Mouse (Mus musculus): ENCODE results near the gene Olfr117. TPM values are rescaled to one million over a fixed set of nuclear protein-coding genes. Genes with fewer than 3 reads are reported as not detected.
"Not testable (repeated sequence)": the region's sequence is repeated elsewhere in the genome, so short reads cannot be mapped to it uniquely, and the experiment has no call there.

Gene Olfr117
- polyA plus RNA-seq (2014; fragmentation: Nextera tagmentation; extraction: Ambion mirVana): not detected in 2 replicates

DNA sequence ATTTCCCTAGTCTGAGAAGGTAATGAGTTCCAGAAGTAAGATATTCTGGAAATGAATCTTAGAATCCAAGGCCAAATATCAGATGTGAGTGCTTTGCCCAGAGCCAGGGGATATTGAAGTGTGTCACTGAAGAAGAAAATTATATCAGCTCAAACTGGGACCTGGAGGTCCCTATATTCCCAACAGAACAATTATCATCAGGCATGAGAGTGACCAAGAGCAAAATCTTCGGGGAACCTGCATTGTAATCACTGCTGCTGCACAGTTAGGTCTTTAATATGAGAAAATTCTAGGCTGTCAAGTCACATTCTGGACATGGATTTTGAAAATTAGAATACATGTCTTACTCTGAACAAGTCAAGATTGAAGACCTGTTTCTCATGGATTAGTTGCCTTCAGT is at the start of gene Olfr117:
Olfr117 (minus strand) TSS at position 101 of the 400 bp plus-strand sequence.
- no peaks in the 10 kb centered on the region for H3K9me3 ChIP-seq (replicated peaks; ENCODE audit: control insufficient read depth, low read length)
- no peak for DNase-seq (ENCODE audit: low spot score)
- 55% methylated on average over 1 of the region's 1 CpGs for WGBS
- H3K4me3 ChIP-seq (ENCODE audit: low read depth, low read length): no peak within 1 kb of the TSS
- no peaks in the 10 kb centered on the region for H3K36me3 ChIP-seq (replicated peaks; ENCODE audit: control insufficient read depth, insufficient read depth, low read depth, low read length)
- H3K4me2 ChIP-seq (ENCODE audit: low read depth, low read length): no peak within 1 kb of the TSS
- H3K27ac ChIP-seq (replicated peaks; ENCODE audit: low read depth, low read length): no peak within 1 kb of the TSS
- H3K4me1 ChIP-seq (ENCODE audit: control insufficient read depth, insufficient read depth, low read length): no peaks in the 10 kb centered on the region
- H3K27me3 ChIP-seq (ENCODE audit: control insufficient read depth, insufficient read depth, low read length): no peaks in the 10 kb centered on the region
- no peak within 1 kb of the TSS for H3K9ac ChIP-seq (replicated peaks; ENCODE audit: low read length)
- ATAC-seq (replicated peaks; ENCODE audit: insufficient number of reproducible peaks, low FRiP score, low TSS enrichment, low read depth): no peak

DNA sequence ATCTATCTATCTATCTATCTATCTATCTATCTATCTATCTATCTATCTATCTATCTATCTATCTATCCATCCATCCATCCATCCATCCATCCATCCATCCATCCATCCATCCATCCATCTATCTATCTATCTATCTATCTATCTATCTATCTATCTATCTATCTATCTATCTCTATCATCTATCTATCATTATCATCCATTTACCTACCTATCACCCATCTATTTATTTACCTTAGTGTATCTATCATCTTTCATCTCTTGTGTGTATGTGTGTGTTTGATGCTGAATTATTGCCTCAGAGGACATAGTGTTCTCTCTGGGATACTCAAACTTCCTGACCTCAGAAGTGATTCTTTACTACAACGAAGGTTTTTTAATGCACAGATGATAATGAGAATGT is 32.7 kb upstream of the Olfr117 start, which contains the start of gene Olfr119:
Olfr119 (plus strand) TSS at position 301 of the 400 bp plus-strand sequence.
- 74% methylated on average over 1 of the region's 1 CpGs for WGBS
- H3K36me3 ChIP-seq (replicated peaks; ENCODE audit: control insufficient read depth, insufficient read depth, low read depth, low read length); H3K27ac ChIP-seq (replicated peaks; ENCODE audit: low read depth, low read length); H3K4me1 ChIP-seq (ENCODE audit: control insufficient read depth, insufficient read depth, low read length); H3K9ac ChIP-seq (replicated peaks; ENCODE audit: low read length); ATAC-seq (replicated peaks; ENCODE audit: insufficient number of reproducible peaks, low FRiP score, low TSS enrichment, low read depth); H3K4me2 ChIP-seq (ENCODE audit: low read depth, low read length); H3K9me3 ChIP-seq (replicated peaks; ENCODE audit: control insufficient read depth, low read length); H3K4me3 ChIP-seq (ENCODE audit: low read depth, low read length); DNase-seq (ENCODE audit: low spot score); H3K27me3 ChIP-seq (ENCODE audit: control insufficient read depth, insufficient read depth, low read length): not testable (repeated sequence)

DNA sequence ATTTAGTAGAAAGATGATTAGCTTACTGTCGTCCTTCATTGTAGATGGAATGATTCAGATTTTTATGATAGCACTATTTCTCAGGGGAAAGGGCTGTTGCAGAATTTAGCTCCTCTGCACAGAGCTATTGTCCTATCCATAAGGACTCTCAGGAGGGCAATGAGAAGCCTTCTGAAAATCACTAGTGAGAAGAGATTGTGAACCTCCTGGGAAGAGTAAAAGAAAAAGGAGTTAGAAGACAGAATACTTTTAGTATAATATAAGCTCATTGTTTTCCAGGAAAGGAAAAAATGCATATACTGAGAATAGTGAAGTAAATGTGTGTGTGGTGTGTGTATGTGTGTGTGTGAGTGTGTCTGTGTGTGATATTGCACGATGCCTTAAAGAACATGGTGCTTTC is 3.1 kb upstream of the Olfr117 start, which contains the start of gene Olfr118:
Olfr118 (plus strand) TSS at position 301 of the 400 bp plus-strand sequence.
- Histone ChIP-seq H3K36me3 (replicated peaks; ENCODE audit: control insufficient read depth, insufficient read depth, low read depth, low read length) (no peaks in the 10 kb centered on the region), H3K27me3 (ENCODE audit: control insufficient read depth, insufficient read depth, low read length) (no peaks in the 10 kb centered on the region), H3K27ac (replicated peaks; ENCODE audit: low read depth, low read length) (no peak within 1 kb of the TSS), H3K4me1 (ENCODE audit: control insufficient read depth, insufficient read depth, low read length) (no peaks in the 10 kb centered on the region), H3K4me3 (ENCODE audit: low read depth, low read length) (no peak within 1 kb of the TSS), H3K9ac (replicated peaks; ENCODE audit: low read length) (no peak within 1 kb of the TSS), H3K9me3 (replicated peaks; ENCODE audit: control insufficient read depth, low read length) (no peaks in the 10 kb centered on the region), H3K4me2 (ENCODE audit: low read depth, low read length) (no peak within 1 kb of the TSS)
- DNase-seq (ENCODE audit: low spot score) (no peak), ATAC-seq (replicated peaks; ENCODE audit: insufficient number of reproducible peaks, low FRiP score, low TSS enrichment, low read depth) (no peak)
- WGBS: 68% methylated on average over 2 of the region's 2 CpGs

- WGBS: 80% methylated on average over 2 of the region's 2 CpGs
- H3K27ac ChIP-seq (replicated peaks; ENCODE audit: low read depth, low read length): no peak within 1 kb of the TSS
Measured at GRCm38 (mm10) chr17:37627009-37627408, 36.6 kb downstream of the Olfr117 start, which contains the start of the genes Olfr115 and Olfr116. TSS of gene Olfr115 (minus strand) at chr17:37627109. TSS of gene Olfr116 (minus strand) at chr17:37627199.

More at GRCm38 (mm10) chr17:37627009-37627408, 36.6 kb downstream of the Olfr117 start, which contains the start of the genes Olfr115 and Olfr116:
- Histone ChIP-seq H3K4me1 (ENCODE audit: control insufficient read depth, insufficient read depth, low read length) (no peaks in the 10 kb centered on the region), H3K27me3 (ENCODE audit: control insufficient read depth, insufficient read depth, low read length) (no peaks in the 10 kb centered on the region), H3K4me2 (ENCODE audit: low read depth, low read length) (no peak within 1 kb of the TSS), H3K36me3 (replicated peaks; ENCODE audit: control insufficient read depth, insufficient read depth, low read depth, low read length) (no peaks in the 10 kb centered on the region), H3K4me3 (ENCODE audit: low read depth, low read length) (no peak within 1 kb of the TSS), H3K9me3 (replicated peaks; ENCODE audit: control insufficient read depth, low read length) (no peaks in the 10 kb centered on the region), H3K9ac (replicated peaks; ENCODE audit: low read length) (no peak within 1 kb of the TSS)
- DNase-seq (ENCODE audit: low spot score) (no peak), ATAC-seq (replicated peaks; ENCODE audit: insufficient number of reproducible peaks, low FRiP score, low TSS enrichment, low read depth) (no peak)

Other genes with a start within 250 kb of the Olfr117 start
- gene Olfr108, start 218.3 kb downstream of the Olfr117 start, polyA plus RNA-seq (2014; fragmentation: Nextera tagmentation; extraction: Ambion mirVana): not detected in 2 replicates
- not detected in 2 replicates for gene Olfr109, start 204.9 kb downstream of the Olfr117 start, polyA plus RNA-seq (2014; fragmentation: Nextera tagmentation; extraction: Ambion mirVana)
- gene H2-M2, start 180.2 kb downstream of the Olfr117 start, polyA plus RNA-seq (2014; fragmentation: Nextera tagmentation; extraction: Ambion mirVana): not detected in 2 replicates
- gene Olfr110, start 171.3 kb downstream of the Olfr117 start, polyA plus RNA-seq (2014; fragmentation: Nextera tagmentation; extraction: Ambion mirVana): not detected in 2 replicates
- not detected in 2 replicates for gene Olfr111, start 155.8 kb downstream of the Olfr117 start, polyA plus RNA-seq (2014; fragmentation: Nextera tagmentation; extraction: Ambion mirVana)
- gene Olfr112, start 94.3 kb downstream of the Olfr117 start, polyA plus RNA-seq (2014; fragmentation: Nextera tagmentation; extraction: Ambion mirVana): not detected in 2 replicates
- not detected in 2 replicates for gene Olfr113, start 86.1 kb downstream of the Olfr117 start, polyA plus RNA-seq (2014; fragmentation: Nextera tagmentation; extraction: Ambion mirVana)
- not detected in 2 replicates for gene Olfr114, start 71.0 kb downstream of the Olfr117 start, polyA plus RNA-seq (2014; fragmentation: Nextera tagmentation; extraction: Ambion mirVana)
- gene Olfr115, start 36.7 kb downstream of the Olfr117 start, polyA plus RNA-seq (2014; fragmentation: Nextera tagmentation; extraction: Ambion mirVana): not detected in 2 replicates
- gene Olfr116, start 36.6 kb downstream of the Olfr117 start, polyA plus RNA-seq (2014; fragmentation: Nextera tagmentation; extraction: Ambion mirVana): not detected in 2 replicates
- not detected in 2 replicates for gene Olfr118, start 3.2 kb upstream of the Olfr117 start, polyA plus RNA-seq (2014; fragmentation: Nextera tagmentation; extraction: Ambion mirVana)
- not detected in 2 replicates for gene Olfr119, start 32.8 kb upstream of the Olfr117 start, polyA plus RNA-seq (2014; fragmentation: Nextera tagmentation; extraction: Ambion mirVana)
- not detected in 2 replicates for gene Olfr120, start 58.0 kb upstream of the Olfr117 start, polyA plus RNA-seq (2014; fragmentation: Nextera tagmentation; extraction: Ambion mirVana)
- gene Olfr121, start 85.1 kb upstream of the Olfr117 start, polyA plus RNA-seq (2014; fragmentation: Nextera tagmentation; extraction: Ambion mirVana): not detected in 2 replicates
- not detected in 2 replicates for gene Olfr122, start 104.8 kb upstream of the Olfr117 start, polyA plus RNA-seq (2014; fragmentation: Nextera tagmentation; extraction: Ambion mirVana)
- gene Olfr123, start 129.7 kb upstream of the Olfr117 start, polyA plus RNA-seq (2014; fragmentation: Nextera tagmentation; extraction: Ambion mirVana): not detected in 2 replicates
- not detected in 2 replicates for gene Olfr124, start 136.1 kb upstream of the Olfr117 start, polyA plus RNA-seq (2014; fragmentation: Nextera tagmentation; extraction: Ambion mirVana)
- not detected in 2 replicates for gene Olfr125, start 169.2 kb upstream of the Olfr117 start, polyA plus RNA-seq (2014; fragmentation: Nextera tagmentation; extraction: Ambion mirVana)
- not detected in 2 replicates for gene Olfr126, start 183.7 kb upstream of the Olfr117 start, polyA plus RNA-seq (2014; fragmentation: Nextera tagmentation; extraction: Ambion mirVana)
- not detected in 2 replicates for gene Olfr127, start 236.7 kb upstream of the Olfr117 start, polyA plus RNA-seq (2014; fragmentation: Nextera tagmentation; extraction: Ambion mirVana)